Mouse (Mus musculus) stomach, embryonic 14.5 days (tissue): Measurements from ENCODE around the gene Gli1. TPM values are rescaled to one million over a fixed set of nuclear protein-coding genes. Genes with fewer than 3 reads are reported as not detected.

Source experiments
- ATAC-seq: fragments of 200-750 bp; cut with Nextera tagmentation; 2 replicates; pipeline ENCODE4 v1.8.0; 2017; ENCODE audit warnings: low read depth, moderate TSS enrichment; ENCODE audit not compliant: insufficient number of reproducible peaks, insufficient read depth, low FRiP score
- H3K27ac ChIP-seq: fragments of 300-500 bp; sonication (generic); 2 replicates; pipeline ENCODE4 v1.5.1; 2014; ENCODE audit warnings: mild to moderate bottlenecking, low read length, moderate library complexity, mixed read lengths
- H3K27me3 ChIP-seq: fragments of 300-500 bp; sonication (generic); 2 replicates; pipeline ENCODE4 v1.6.1; 2014; ENCODE audit warnings: low read length, control low read depth, mixed read lengths; ENCODE audit not compliant: control insufficient read depth, insufficient read depth
- H3K36me3 ChIP-seq: fragments of 300-500 bp; sonication (generic); 2 replicates; pipeline ENCODE4 v1.6.1; 2014; ENCODE audit warnings: mild to moderate bottlenecking, control low read depth, low read length, moderate library complexity, mixed read lengths; ENCODE audit not compliant: control insufficient read depth, insufficient read depth
- H3K4me1 ChIP-seq: fragments of 300-500 bp; sonication (generic); 2 replicates; pipeline ENCODE4 v1.6.1; 2014; ENCODE audit warnings: low read length, control low read depth, mixed read lengths; ENCODE audit not compliant: control insufficient read depth, insufficient read depth
- H3K4me2 ChIP-seq: fragments of 300-500 bp; sonication (generic); replicated peaks from 2 replicates; pipeline ENCODE4 v1.6.1; 2014; ENCODE audit warnings: low read depth, low read length, control low read depth
- H3K4me3 ChIP-seq: fragments of 300-500 bp; sonication (generic); 2 replicates; pipeline ENCODE4 v1.5.1; 2014; ENCODE audit warnings: low read depth, low read length, control low read depth
- H3K9ac ChIP-seq: fragments of 300-500 bp; sonication (generic); replicated peaks from 2 replicates; pipeline ENCODE4 v1.6.1; 2014; ENCODE audit warnings: low read depth, mild to moderate bottlenecking, control low read depth, low read length, moderate library complexity, mixed read lengths
- H3K9me3 ChIP-seq: fragments of 300-500 bp; sonication (generic); 2 replicates; pipeline ENCODE4 v1.6.1; 2016; ENCODE audit warnings: low read depth, low read length, control low read depth; ENCODE audit not compliant: control insufficient read depth
- WGBS: fragments of 180-500 bp; shearing (Covaris S2); extraction: QIAGEN DNeasy Blood & Tissue Kit; methylation state at CpG from one replicate; pipeline ENCODE4 v1.1.7; 2014; 5-methylcytosine and 5-hydroxymethylcytosine counted together
- polyA plus RNA-seq: library from polyadenylated mRNA; unstranded; fragments of >200 nt; fragmentation: Nextera tagmentation; extraction: Ambion mirVana; gene quantifications from 2 replicates; pipeline ENCODE4 v1.2.1, GENCODE M21; 2014

Gli1 gene
- polyA plus RNA-seq, 1 experiment from 2014 or later, result 17.6 TPM

- ATAC-seq, result no peak
- Histone ChIP-seq H3K4me2 (no peak overlapping the region), H3K4me3 (no peak overlapping the region), H3K4me1 (peaks cover 32% of the 10 kb centered on the region), H3K27me3 (no peaks in the 10 kb centered on the region), H3K9me3 (no peaks in the 10 kb centered on the region), H3K36me3 (peaks cover 68% of the 10 kb centered on the region), H3K27ac (no peak overlapping the region), H3K9ac (no peak overlapping the region)
- WGBS, result 72% methylated on average over 12 of the region's 13 CpGs
Measured at GRCm38 (mm10) chr10:127285644-127286043, 56.1 kb downstream of the Gli1 start.

GRCm38 (mm10) chr10:127284724-127285500 lies 56.9 kb downstream of the Gli1 start:
- H3K9me3 ChIP-seq, result no peaks in the 10 kb centered on the region
- ATAC-seq, result no peak
- no peak overlapping the region for H3K9ac ChIP-seq
- 85% methylated on average over 11 of the region's 11 CpGs for WGBS
- H3K4me1 ChIP-seq, result peaks cover 31% of the 10 kb centered on the region
- no peak overlapping the region for H3K4me3 ChIP-seq
- peaks cover 72% of the 10 kb centered on the region for H3K36me3 ChIP-seq
- H3K4me2 ChIP-seq, result no peak overlapping the region
- H3K27ac ChIP-seq, result no peak overlapping the region
- H3K27me3 ChIP-seq, result no peaks in the 10 kb centered on the region

- Histone ChIP-seq H3K4me1 (peaks cover 24% of the 10 kb centered on the region), H3K36me3 (peaks cover 77% of the 10 kb centered on the region), H3K4me2 (no peak overlapping the region), H3K4me3 (no peak overlapping the region), H3K27ac (no peak overlapping the region), H3K9me3 (no peaks in the 10 kb centered on the region), H3K27me3 (no peaks in the 10 kb centered on the region), H3K9ac (no peak overlapping the region)
- WGBS, result 92% methylated on average over 7 of the region's 7 CpGs
- ATAC-seq, result no peak
Measured at GRCm38 (mm10) chr10:127284105-127284622, 57.6 kb downstream of the Gli1 start.

GRCm38 (mm10) chr10:127282620-127283215 lies 59.1 kb downstream of the Gli1 start:
- ATAC-seq, result no peak
- no peak overlapping the region for H3K4me3 ChIP-seq
- no peaks in the 10 kb centered on the region for H3K27me3 ChIP-seq
- H3K9me3 ChIP-seq, result no peaks in the 10 kb centered on the region
- 77% methylated on average over 13 of the region's 13 CpGs for WGBS
- H3K27ac ChIP-seq, result no peak overlapping the region
- H3K9ac ChIP-seq, result no peak overlapping the region
- H3K36me3 ChIP-seq, result peaks cover 87% of the 10 kb centered on the region
- peaks cover 22% of the 10 kb centered on the region for H3K4me1 ChIP-seq
- no peak overlapping the region for H3K4me2 ChIP-seq

- no peaks in the 10 kb centered on the region for H3K9me3 ChIP-seq
- no peak overlapping the region for H3K9ac ChIP-seq
- H3K36me3 ChIP-seq, result peaks cover 90% of the 10 kb centered on the region
- H3K4me3 ChIP-seq, result no peak overlapping the region
- peaks cover 8% of the 10 kb centered on the region for H3K4me1 ChIP-seq
- 93% methylated on average over 8 of the region's 8 CpGs for WGBS
- no peaks in the 10 kb centered on the region for H3K27me3 ChIP-seq
- H3K4me2 ChIP-seq, result no peak overlapping the region
- no peak for ATAC-seq
- H3K27ac ChIP-seq, result no peak overlapping the region
Measured at GRCm38 (mm10) chr10:127281316-127281715, 60.5 kb downstream of the Gli1 start.

Other genes with a start within 250 kb of the Gli1 start
- gene Os9, start 220.8 kb downstream of the Gli1 start, polyA plus RNA-seq, result 47.8 and 52.7 TPM in 2 replicates
- 27.7 and 29.4 TPM in 2 replicates for gene B4galnt1, start 176.7 kb downstream of the Gli1 start, polyA plus RNA-seq
- gene Slc26a10, start 161.3 kb downstream of the Gli1 start, polyA plus RNA-seq, result 0.34 and 0.82 TPM in 2 replicates
- 64.0 and 71.1 TPM in 2 replicates for gene Arhgef25, start 151.9 kb downstream of the Gli1 start, polyA plus RNA-seq
- gene Dtx3, start 146.2 kb downstream of the Gli1 start, polyA plus RNA-seq, result 123 and 125 TPM in 2 replicates
- 22.7 and 22.9 TPM in 2 replicates for gene Pip4k2c, start 130.4 kb downstream of the Gli1 start, polyA plus RNA-seq
- gene Kif5a, start 78.6 kb downstream of the Gli1 start, polyA plus RNA-seq, result 7.7 and 7.8 TPM in 2 replicates
- 161 and 177 TPM in 2 replicates for gene Dctn2, start 75.6 kb downstream of the Gli1 start, polyA plus RNA-seq
- gene Mbd6, start 53.0 kb downstream of the Gli1 start, polyA plus RNA-seq, result 22.2 and 23.2 TPM in 2 replicates
- 96.9 and 107 TPM in 2 replicates for gene Mars, start 30.2 kb downstream of the Gli1 start, polyA plus RNA-seq
- gene Arhgap9, start 20.0 kb downstream of the Gli1 start, polyA plus RNA-seq, result 3.2 and 3.9 TPM in 2 replicates
- gene Inhbe, start 12.4 kb upstream of the Gli1 start, polyA plus RNA-seq, result not detected in 2 replicates
- 0.35 TPM in 1 of 2 replicates, not detected in the other for gene Inhbc, start 28.5 kb upstream of the Gli1 start, polyA plus RNA-seq
- 34.9 and 37.3 TPM in 2 replicates for gene R3hdm2, start 38.4 kb upstream of the Gli1 start, polyA plus RNA-seq
- 0.32 and 0.48 TPM in 2 replicates for gene Stac3, start 159.7 kb upstream of the Gli1 start, polyA plus RNA-seq
- gene Ndufa4l2, start 173.0 kb upstream of the Gli1 start, polyA plus RNA-seq, result 81.3 and 84.3 TPM in 2 replicates
- gene Shmt2, start 180.5 kb upstream of the Gli1 start, polyA plus RNA-seq, result 107 and 121 TPM in 2 replicates
- gene Nxph4, start 192.6 kb upstream of the Gli1 start, polyA plus RNA-seq, result 3.8 and 4.8 TPM in 2 replicates